Mouse (Mus musculus): Measurements from ENCODE around the gene Sstr4. TPM values are rescaled to one million over a fixed set of nuclear protein-coding genes. Genes with fewer than 3 reads are reported as not detected.

Gene Sstr4
- polyA plus RNA-seq, 1 experiment from 2014 or later = 1.7 TPM

- 72% methylated on average over 6 of the region's 6 CpGs for WGBS
- H3K36me3 ChIP-seq (ENCODE audit: control insufficient read depth, insufficient read depth, low read length) = no peaks in the 10 kb centered on the region
- no peak overlapping the region for H3K4me3 ChIP-seq (ENCODE audit: low read depth, low read length)
- no peaks in the 10 kb centered on the region for H3K4me1 ChIP-seq (ENCODE audit: control insufficient read depth, insufficient read depth, low read length)
- DNase-seq (ENCODE audit: low spot score) = no peak
- no peaks in the 10 kb centered on the region for H3K9me3 ChIP-seq (replicated peaks; ENCODE audit: control insufficient read depth, low read length)
- no peak for ATAC-seq
- no peak overlapping the region for H3K9ac ChIP-seq (ENCODE audit: low read length)
- H3K27me3 ChIP-seq (replicated peaks; ENCODE audit: control insufficient read depth, insufficient read depth, low read length) = no peaks in the 10 kb centered on the region
- no peak overlapping the region for H3K4me2 ChIP-seq (ENCODE audit: low read length)
- no peak overlapping the region for H3K27ac ChIP-seq (ENCODE audit: low read depth, low read length)
Measured at GRCm38 (mm10) chr2:148387652-148388581, 7.2 kb upstream of the Sstr4 start.

DNA sequence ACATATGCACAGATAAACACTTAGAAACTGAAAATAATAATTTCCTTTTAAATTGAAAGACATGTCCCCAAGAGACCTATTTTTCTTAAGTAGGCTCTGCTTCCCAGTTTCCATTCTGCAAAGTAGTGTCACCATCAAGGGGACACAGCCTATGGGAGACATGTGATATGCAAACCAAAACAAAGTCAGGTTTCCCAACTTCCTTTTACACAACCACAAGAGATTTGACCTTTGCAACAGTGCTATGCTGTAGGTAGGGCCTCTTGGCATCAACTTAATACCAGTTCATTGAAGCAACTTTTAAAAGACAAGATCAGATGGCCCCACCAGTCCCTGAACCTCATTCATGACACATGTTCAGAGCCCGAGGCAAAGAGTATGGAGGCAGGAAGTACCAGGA lies 2.0 kb upstream of the Sstr4 start:
- Histone ChIP-seq H3K36me3 (ENCODE audit: control insufficient read depth, insufficient read depth, low read length) (no peaks in the 10 kb centered on the region), H3K9ac (ENCODE audit: low read length) (no peak overlapping the region), H3K4me1 (ENCODE audit: control insufficient read depth, insufficient read depth, low read length) (no peaks in the 10 kb centered on the region), H3K9me3 (replicated peaks; ENCODE audit: control insufficient read depth, low read length) (no peaks in the 10 kb centered on the region), H3K4me3 (ENCODE audit: low read depth, low read length) (no peak overlapping the region), H3K27me3 (replicated peaks; ENCODE audit: control insufficient read depth, insufficient read depth, low read length) (peaks cover 20% of the 10 kb centered on the region), H3K4me2 (ENCODE audit: low read length) (no peak overlapping the region), H3K27ac (ENCODE audit: low read depth, low read length) (no peak overlapping the region)
- no peak for DNase-seq (ENCODE audit: low spot score)
- WGBS = 86% methylated on average over 1 of the region's 1 CpGs
- ATAC-seq = no peak

GRCm38 (mm10) chr2:148393846-148394245 lies 1.3 kb upstream of the Sstr4 start:
- Histone ChIP-seq H3K4me2 (ENCODE audit: low read length) (no peak overlapping the region), H3K4me3 (ENCODE audit: low read depth, low read length) (no peak overlapping the region), H3K27me3 (replicated peaks; ENCODE audit: control insufficient read depth, insufficient read depth, low read length) (peaks cover 20% of the 10 kb centered on the region), H3K9me3 (replicated peaks; ENCODE audit: control insufficient read depth, low read length) (no peaks in the 10 kb centered on the region), H3K9ac (ENCODE audit: low read length) (no peak overlapping the region), H3K27ac (ENCODE audit: low read depth, low read length) (no peak overlapping the region), H3K4me1 (ENCODE audit: control insufficient read depth, insufficient read depth, low read length) (no peaks in the 10 kb centered on the region), H3K36me3 (ENCODE audit: control insufficient read depth, insufficient read depth, low read length) (no peaks in the 10 kb centered on the region)
- DNase-seq (ENCODE audit: low spot score) (no peak), ATAC-seq (no peak)

- DNase-seq (ENCODE audit: low spot score) (no peak), ATAC-seq (no peak)
- no peaks in the 10 kb centered on the region for H3K4me1 ChIP-seq (ENCODE audit: control insufficient read depth, insufficient read depth, low read length)
- WGBS = 76% methylated on average over 10 of the region's 10 CpGs
- no peak overlapping the region for H3K9ac ChIP-seq (ENCODE audit: low read length)
- H3K4me2 ChIP-seq (ENCODE audit: low read length) = peak overlapping the region; percentile 92
- H3K27me3 ChIP-seq (replicated peaks; ENCODE audit: control insufficient read depth, insufficient read depth, low read length) = peaks cover 20% of the 10 kb centered on the region
- no peak overlapping the region for H3K27ac ChIP-seq (ENCODE audit: low read depth, low read length)
- H3K36me3 ChIP-seq (ENCODE audit: control insufficient read depth, insufficient read depth, low read length) = no peaks in the 10 kb centered on the region
- H3K4me3 ChIP-seq (ENCODE audit: low read depth, low read length) = peak overlapping the region; percentile 50; the same call in 1 of the 2 replicates
- no peaks in the 10 kb centered on the region for H3K9me3 ChIP-seq (replicated peaks; ENCODE audit: control insufficient read depth, low read length)
Measured at GRCm38 (mm10) chr2:148396209-148396608, 1.1 kb downstream of the Sstr4 start.

GRCm38 (mm10) chr2:148397015-148397783 lies 2.1 kb downstream of the Sstr4 start:
- DNase-seq (ENCODE audit: low spot score) (no peak), ATAC-seq (no peak)
- 72% methylated on average over 11 of the region's 11 CpGs for WGBS
- no peak overlapping the region for H3K27ac ChIP-seq (ENCODE audit: low read depth, low read length)
- H3K36me3 ChIP-seq (ENCODE audit: control insufficient read depth, insufficient read depth, low read length) = no peaks in the 10 kb centered on the region
- peaks cover 20% of the 10 kb centered on the region for H3K27me3 ChIP-seq (replicated peaks; ENCODE audit: control insufficient read depth, insufficient read depth, low read length)
- no peak overlapping the region for H3K9ac ChIP-seq (ENCODE audit: low read length)
- H3K9me3 ChIP-seq (replicated peaks; ENCODE audit: control insufficient read depth, low read length) = no peaks in the 10 kb centered on the region
- no peak overlapping the region for H3K4me2 ChIP-seq (ENCODE audit: low read length)
- H3K4me1 ChIP-seq (ENCODE audit: control insufficient read depth, insufficient read depth, low read length) = no peaks in the 10 kb centered on the region
- no peak overlapping the region for H3K4me3 ChIP-seq (ENCODE audit: low read depth, low read length)

DNA sequence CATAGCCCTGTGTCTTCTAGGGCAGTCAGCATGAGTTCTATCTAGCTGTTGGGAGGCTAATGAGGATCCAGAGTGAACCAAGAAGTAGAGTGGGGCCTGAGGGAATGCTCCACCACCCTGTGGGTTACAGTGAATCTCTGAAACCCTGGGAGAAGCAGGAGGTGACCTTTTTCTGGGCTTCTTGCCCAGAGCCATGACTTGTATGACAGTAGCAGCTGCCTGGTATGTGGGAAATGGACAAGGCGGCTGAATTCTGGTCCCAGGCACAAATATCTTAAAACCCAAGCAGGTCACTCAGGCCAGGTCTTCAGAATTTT lies 2.6 kb downstream of the Sstr4 start:
- WGBS = 90% methylated on average over 1 of the region's 1 CpGs
- DNase-seq (ENCODE audit: low spot score) (no peak), ATAC-seq (no peak)
- Histone ChIP-seq H3K27ac (ENCODE audit: low read depth, low read length) (no peak overlapping the region), H3K27me3 (replicated peaks; ENCODE audit: control insufficient read depth, insufficient read depth, low read length) (peaks cover 20% of the 10 kb centered on the region), H3K4me2 (ENCODE audit: low read length) (no peak overlapping the region), H3K4me1 (ENCODE audit: control insufficient read depth, insufficient read depth, low read length) (no peaks in the 10 kb centered on the region), H3K9me3 (replicated peaks; ENCODE audit: control insufficient read depth, low read length) (no peaks in the 10 kb centered on the region), H3K9ac (ENCODE audit: low read length) (no peak overlapping the region), H3K36me3 (ENCODE audit: control insufficient read depth, insufficient read depth, low read length) (no peaks in the 10 kb centered on the region), H3K4me3 (ENCODE audit: low read depth, low read length) (no peak overlapping the region)

- no peaks in the 10 kb centered on the region for H3K36me3 ChIP-seq (ENCODE audit: control insufficient read depth, insufficient read depth, low read length)
Measured at GRCm38 (mm10) chr2:148398901-148399685, 3.9 kb downstream of the Sstr4 start.

GRCm38 (mm10) chr2:148402227-148402626 lies 7.1 kb downstream of the Sstr4 start:
- Histone ChIP-seq H3K27me3 (replicated peaks; ENCODE audit: control insufficient read depth, insufficient read depth, low read length) (peaks cover 16% of the 10 kb centered on the region), H3K4me1 (ENCODE audit: control insufficient read depth, insufficient read depth, low read length) (peaks cover 4% of the 10 kb centered on the region; the same call in 1 of the 2 replicates), H3K27ac (ENCODE audit: low read depth, low read length) (no peak overlapping the region), H3K4me3 (ENCODE audit: low read depth, low read length) (no peak overlapping the region), H3K36me3 (ENCODE audit: control insufficient read depth, insufficient read depth, low read length) (no peaks in the 10 kb centered on the region), H3K9me3 (replicated peaks; ENCODE audit: control insufficient read depth, low read length) (no peaks in the 10 kb centered on the region), H3K9ac (ENCODE audit: low read length) (no peak overlapping the region), H3K4me2 (ENCODE audit: low read length) (no peak overlapping the region)
- DNase-seq (ENCODE audit: low spot score) (no peak), ATAC-seq (no peak)
- 95% methylated on average over 1 of the region's 1 CpGs for WGBS

More at GRCm38 (mm10) chr2:148398901-148399685, 3.9 kb downstream of the Sstr4 start:
- Histone ChIP-seq H3K27ac (ENCODE audit: low read depth, low read length) (no peak overlapping the region), H3K4me2 (ENCODE audit: low read length) (no peak overlapping the region), H3K9ac (ENCODE audit: low read length) (no peak overlapping the region), H3K27me3 (replicated peaks; ENCODE audit: control insufficient read depth, insufficient read depth, low read length) (peaks cover 12% of the 10 kb centered on the region; the same call in 1 of the 2 replicates), H3K9me3 (replicated peaks; ENCODE audit: control insufficient read depth, low read length) (no peaks in the 10 kb centered on the region), H3K4me3 (ENCODE audit: low read depth, low read length) (no peak overlapping the region), H3K4me1 (ENCODE audit: control insufficient read depth, insufficient read depth, low read length) (no peaks in the 10 kb centered on the region)
- WGBS = 83% methylated on average over 5 of the region's 5 CpGs
- no peak for DNase-seq (ENCODE audit: low spot score)
- ATAC-seq = no peak
